Mouse (Mus musculus) MEL (cell line): Measurements from ENCODE around the gene Olfr71. TPM values are rescaled to one million over a fixed set of nuclear protein-coding genes. Genes with fewer than 3 reads are reported as not detected.

Experiments
- DNase-seq: peaks from one replicate; pipeline ENCODE4 v3.0.0; 2011; ENCODE audit warnings: low read depth, low spot score
- H3K27ac ChIP-seq: 2 replicates; pipeline ENCODE4 v1.5.1; 2012; ENCODE audit warnings: low read depth, mild to moderate bottlenecking, control low read depth, low read length, moderate library complexity; ENCODE audit not compliant: control insufficient read depth
- H3K27me3 ChIP-seq, 2 experiments: fragments of 150-350 bp in 1 of 2; sonication (generic) in 1 of 2; 2 replicates each; pipeline ENCODE4 v1.6.1; 2012; ENCODE audit warnings: low read length in 2 of 2, mild to moderate bottlenecking in 2 of 2, improper control_type of control experiment in 1 of 2, moderate library complexity in 1 of 2; ENCODE audit not compliant: insufficient read depth in 2 of 2, control insufficient read depth in 1 of 2
- H3K36me3 ChIP-seq, 2 experiments: 2 replicates each; pipeline ENCODE4 v1.6.1; 2012 to 2014; ENCODE audit warnings: low read length in 2 of 2, improper control_type of control experiment in 1 of 2, inconsistent platforms in 1 of 2, mild to moderate bottlenecking in 1 of 2; ENCODE audit not compliant: insufficient read depth in 2 of 2, control insufficient read depth in 1 of 2
- H3K4me1 ChIP-seq, 2 experiments: fragments of 150-350 bp in 1 of 2; sonication (generic) in 1 of 2; 2 replicates each; pipeline ENCODE4 v1.6.1; 2012; ENCODE audit warnings: low read length in 2 of 2, improper control_type of control experiment in 1 of 2, mild to moderate bottlenecking in 1 of 2; ENCODE audit not compliant: insufficient read depth in 2 of 2, control insufficient read depth in 1 of 2
- H3K4me3 ChIP-seq, 2 experiments: fragments of 150-350 bp in 1 of 2; sonication (generic) in 1 of 2; 2 replicates each; pipeline ENCODE4 v1.5.1; 2012; ENCODE audit warnings: low read depth in 2 of 2, low read length in 2 of 2, mild to moderate bottlenecking in 2 of 2, moderate library complexity in 2 of 2, control low read depth in 1 of 2, improper control_type of control experiment in 1 of 2; ENCODE audit not compliant: control insufficient read depth in 1 of 2, insufficient read depth in 1 of 2
- H3K79me2 ChIP-seq: 2 replicates; pipeline ENCODE4 v1.6.1; 2012; ENCODE audit warnings: mild to moderate bottlenecking, low read length, moderate library complexity; ENCODE audit not compliant: control insufficient read depth, poor library complexity, insufficient read depth
- H3K9ac ChIP-seq: 2 replicates; pipeline ENCODE4 v1.6.1; 2012; ENCODE audit warnings: low read depth, mild to moderate bottlenecking, control low read depth, low read length, moderate library complexity; ENCODE audit not compliant: control insufficient read depth, poor library complexity, severe bottlenecking
- H3K9me3 ChIP-seq: fragments of 150-350 bp; sonication (generic); replicated peaks from 2 replicates; pipeline ENCODE4 v1.6.1; 2012; ENCODE audit warnings: mild to moderate bottlenecking, low read length, improper control_type of control experiment, moderate library complexity; ENCODE audit not compliant: insufficient read depth
- CHD2 ChIP-seq: IDR thresholded peaks from 2 replicates; pipeline ENCODE4 v1.6.1; 2011; ENCODE audit warnings: low read length, improper control_type of control experiment
- E2F4 ChIP-seq: IDR thresholded peaks from 2 replicates; pipeline ENCODE4 v1.6.1; 2011; ENCODE audit warnings: low read depth, low read length, improper control_type of control experiment, borderline replicate concordance
- EP300 ChIP-seq, 2 experiments: IDR thresholded peaks; 2 replicates each; pipeline ENCODE4 v1.6.1; 2011; ENCODE audit warnings: improper control_type of control experiment in 2 of 2, low read length in 2 of 2, low read depth in 1 of 2, mild to moderate bottlenecking in 1 of 2
- GATA1 ChIP-seq: IDR thresholded peaks from 2 replicates; pipeline ENCODE4 v1.6.1; 2011; ENCODE audit warnings: low read depth, low read length, improper control_type of control experiment
- MAX ChIP-seq: IDR thresholded peaks from 2 replicates; pipeline ENCODE4 v1.6.1; 2011; ENCODE audit warnings: low read length, improper control_type of control experiment
- MEF2A ChIP-seq: IDR thresholded peaks from 2 replicates; pipeline ENCODE4 v1.6.1; 2014; ENCODE audit warnings: low read depth, mild to moderate bottlenecking, inconsistent platforms, low read length, improper control_type of control experiment; ENCODE audit not compliant: poor library complexity, insufficient replicate concordance, severe bottlenecking; ENCODE audit errors: extremely low read depth
- MXI1 ChIP-seq: IDR thresholded peaks from 2 replicates; pipeline ENCODE4 v1.6.1; 2011; ENCODE audit warnings: mild to moderate bottlenecking, low read depth, low read length, improper control_type of control experiment
- MYC ChIP-seq: IDR thresholded peaks from 2 replicates; pipeline ENCODE4 v1.6.1; 2011; ENCODE audit warnings: low read depth, mild to moderate bottlenecking, low read length, improper control_type of control experiment, moderate library complexity
- POLR2AphosphoS5 ChIP-seq: IDR thresholded peaks from 2 replicates; pipeline ENCODE4 v1.6.1; 2012; ENCODE audit warnings: low read depth, borderline replicate concordance, mild to moderate bottlenecking, inconsistent platforms, low read length, moderate library complexity, mixed read lengths
- RCOR1 ChIP-seq: IDR thresholded peaks from 2 replicates; pipeline ENCODE4 v1.6.1; 2012; ENCODE audit warnings: low read depth, mild to moderate bottlenecking, inconsistent platforms, low read length, improper control_type of control experiment
- SMC3 ChIP-seq: IDR thresholded peaks from 2 replicates; pipeline ENCODE4 v1.6.1; 2011; ENCODE audit warnings: low read depth, low read length, improper control_type of control experiment
- TAL1 ChIP-seq: IDR thresholded peaks from 2 replicates; pipeline ENCODE4 v1.6.1; 2012; ENCODE audit warnings: mild to moderate bottlenecking, inconsistent platforms, low read length, moderate library complexity, mixed read lengths
- UBTF ChIP-seq: IDR thresholded peaks from 2 replicates; pipeline ENCODE4 v1.6.1; 2012; ENCODE audit warnings: low read depth, mild to moderate bottlenecking, inconsistent platforms, low read length, improper control_type of control experiment, moderate library complexity, borderline replicate concordance; ENCODE audit not compliant: insufficient read depth
- USF1 ChIP-seq: IDR thresholded peaks from 2 replicates; pipeline ENCODE4 v1.6.1; 2014; ENCODE audit warnings: low read depth, mild to moderate bottlenecking, inconsistent platforms, low read length, improper control_type of control experiment, moderate library complexity
- ZKSCAN1 ChIP-seq: IDR thresholded peaks from 2 replicates; pipeline ENCODE4 v1.6.1; 2012; ENCODE audit warnings: low read depth, mild to moderate bottlenecking, inconsistent platforms, low read length, improper control_type of control experiment, moderate library complexity
- ZNF384 ChIP-seq: IDR thresholded peaks from 2 replicates; pipeline ENCODE4 v1.6.1; 2012; ENCODE audit warnings: low read depth, mild to moderate bottlenecking, inconsistent platforms, low read length, improper control_type of control experiment
- polyA plus RNA-seq, 2 experiments: library from polyadenylated mRNA; stranded (reverse) in 1 of 2; unstranded in 1 of 2; fragments of >175 nt in 1 of 2; fragments of >200 nt in 1 of 2; gene quantifications; 2 replicates each; pipeline versions ENCODE4 v1.2.1 to v1.2.4; 2012; ENCODE audit warnings: low replicate concordance in 2 of 2, low read depth in 1 of 2; ENCODE audit not compliant: insufficient read length in 2 of 2, insufficient read depth in 1 of 2, missing spikeins in 1 of 2
- total RNA-seq: library from RNA; depleted of rRNA; stranded (reverse); fragments of 300-350 nt; gene quantifications from 2 replicates; pipeline ENCODE4 v1.2.3, GENCODE M21; 2012

The Olfr71 gene
- total and polyA plus RNA-seq, 3 experiments: not detected

DNA sequence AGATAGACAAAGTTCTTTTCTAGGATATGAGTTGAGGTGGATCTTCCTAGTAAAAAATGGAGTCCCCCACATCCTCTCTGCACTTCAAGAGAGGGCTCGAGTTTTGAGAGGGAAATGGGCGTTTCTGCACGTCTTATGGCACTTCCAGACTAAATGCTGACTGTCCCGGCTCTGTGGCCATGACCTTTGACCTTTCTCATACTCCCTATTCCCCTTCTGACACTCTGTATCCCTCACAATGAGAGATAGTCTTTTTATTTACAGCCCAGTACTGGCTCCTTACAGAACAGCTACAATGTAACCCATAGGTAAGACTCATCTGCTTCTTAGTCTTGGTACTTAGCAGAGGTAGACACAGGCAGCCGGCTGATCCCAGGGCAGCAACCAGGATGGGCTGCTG is 31.5 kb upstream of the Olfr71 start:
- H3K4me1 ChIP-seq: no peaks in the 10 kb centered on the region
- no peak overlapping the region for H3K4me3 ChIP-seq
- H3K79me2 ChIP-seq: no peaks in the 10 kb centered on the region
- H3K9ac ChIP-seq: no peak overlapping the region
- H3K27me3 ChIP-seq: peaks cover 8 to 20% of the 10 kb centered on the region in 2 experiments
- H3K36me3 ChIP-seq: no peaks in the 10 kb centered on the region
- no peak for DNase-seq
- H3K27ac ChIP-seq: no peak overlapping the region
- no peaks in the 10 kb centered on the region for H3K9me3 ChIP-seq
- TF ChIP-seq USF1 (no peak), RCOR1 (no peak), MXI1 (no peak), MAX (no peak), EP300 (IDR thresholded peaks at IDR 0.05; ENCODE audit: low read depth in 1 of 2, low read length in 2 of 2) (no peak), MYC (no peak), SMC3 (no peak), UBTF (no peak), POLR2AphosphoS5 (no peak), ZNF384 (no peak), TAL1 (no peak)

DNA sequence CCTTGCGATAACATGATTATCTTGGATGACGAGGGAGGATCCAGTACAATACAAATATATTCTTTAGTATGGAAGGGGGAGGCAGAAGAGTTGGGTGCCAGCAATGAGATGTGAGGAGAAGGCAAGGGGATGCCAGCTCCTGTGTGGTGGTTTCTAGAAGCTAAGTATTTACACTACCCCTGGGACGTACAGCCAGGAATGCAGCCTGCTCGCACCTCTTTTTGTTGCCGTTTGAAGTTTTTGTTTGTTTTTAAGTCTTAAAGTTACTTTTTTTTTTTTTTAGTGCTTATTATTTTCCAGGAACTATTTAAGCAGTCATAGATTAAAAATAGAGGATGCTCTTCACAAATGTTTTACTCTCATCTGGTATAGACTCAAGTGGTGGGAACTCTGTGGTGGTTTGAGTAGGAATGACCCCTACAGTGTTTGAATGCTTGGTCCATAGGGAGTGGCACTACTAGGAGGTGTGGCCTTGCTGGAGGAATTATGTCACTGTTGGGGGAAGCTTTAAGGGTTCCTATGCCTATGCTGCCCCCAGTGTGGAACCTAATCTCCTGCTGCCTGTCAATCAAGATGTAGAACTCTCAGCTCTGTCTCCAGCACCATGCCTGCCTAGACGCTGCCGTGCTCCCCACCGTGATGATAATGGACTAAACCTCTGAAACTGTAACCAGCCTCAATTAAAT is 29.1 kb upstream of the Olfr71 start:
- Histone ChIP-seq H3K4me3 (no peak overlapping the region), H3K9me3 (no peaks in the 10 kb centered on the region), H3K36me3 (no peaks in the 10 kb centered on the region)
- no peak for DNase-seq
- no peak for TF ChIP-seq RCOR1
- no peak for TF ChIP-seq ZKSCAN1
- TF ChIP-seq E2F4: no peak
- TF ChIP-seq MEF2A: no peak
- TF ChIP-seq GATA1: no peak
- no peak for TF ChIP-seq CHD2
- TF ChIP-seq, all 39 proteins: peak for 0
- H3K27ac ChIP-seq: no peak overlapping the region
- no peak overlapping the region for H3K9ac ChIP-seq
- H3K4me1 ChIP-seq: no peaks in the 10 kb centered on the region
- H3K27me3 ChIP-seq: peaks cover 6 to 16% of the 10 kb centered on the region in 2 experiments
- no peaks in the 10 kb centered on the region for H3K79me2 ChIP-seq
